Mouse (Mus musculus) leukemia stem cell, adult 10-12 weeks (primary cell): ENCODE data around the gene Nsmf. TPM values are rescaled to one million over a fixed set of nuclear protein-coding genes. Genes with fewer than 3 reads are reported as not detected.

ENCODE experiments used
- polyA plus RNA-seq: library from polyadenylated mRNA; stranded (reverse); fragments of >175 nt; gene quantifications from 2 replicates; pipeline ENCODE4 v1.2.3, GENCODE M21; 2012; ENCODE audit warnings: low replicate concordance

The Nsmf gene
- polyA plus RNA-seq, result 61.2 and 74.4 TPM in 2 replicates

DNA sequence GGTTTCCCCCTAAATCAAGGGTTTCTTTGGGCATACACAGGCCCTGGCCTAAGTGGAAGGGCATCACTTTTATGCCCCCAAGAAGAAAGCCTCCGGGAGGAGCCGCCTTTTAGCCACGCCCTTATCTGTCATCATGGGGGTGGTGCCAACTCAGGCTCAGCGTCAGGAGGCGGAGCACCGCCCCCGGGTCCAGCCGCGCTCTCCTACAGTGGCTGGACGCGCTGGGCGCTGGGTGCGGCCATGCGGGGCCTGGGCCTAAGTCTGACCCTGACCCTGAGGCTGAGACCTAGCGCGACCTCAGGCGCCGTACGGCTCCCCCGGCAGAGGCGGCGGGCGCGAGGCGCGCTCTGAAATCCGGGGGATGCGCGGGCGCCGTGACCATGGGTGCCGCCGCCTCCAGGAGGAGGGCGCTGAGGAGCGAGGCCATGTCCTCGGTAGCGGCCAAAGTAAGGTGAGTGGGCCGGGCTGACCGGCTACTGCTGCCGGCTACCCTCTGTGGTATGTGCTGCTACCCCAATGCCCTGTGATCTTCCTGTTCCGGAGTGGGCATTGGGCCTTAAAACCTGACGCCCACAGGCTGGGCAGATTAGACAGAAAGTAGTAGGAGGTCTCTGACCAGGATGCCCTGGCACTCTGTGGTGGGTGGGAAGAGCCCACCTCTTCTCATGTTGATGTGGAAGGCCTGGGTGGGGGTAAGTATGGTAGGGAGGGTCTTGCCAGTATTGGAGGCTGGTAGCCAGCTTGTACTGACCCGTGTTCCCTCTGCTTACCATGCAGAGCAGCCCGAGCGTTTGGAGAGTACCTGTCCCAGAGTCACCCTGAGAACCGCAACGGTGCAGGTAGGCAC lies at the start of gene Nsmf:
TSS of gene Nsmf (plus strand) at position 135 of the 847 bp plus-strand sequence.

DNA sequence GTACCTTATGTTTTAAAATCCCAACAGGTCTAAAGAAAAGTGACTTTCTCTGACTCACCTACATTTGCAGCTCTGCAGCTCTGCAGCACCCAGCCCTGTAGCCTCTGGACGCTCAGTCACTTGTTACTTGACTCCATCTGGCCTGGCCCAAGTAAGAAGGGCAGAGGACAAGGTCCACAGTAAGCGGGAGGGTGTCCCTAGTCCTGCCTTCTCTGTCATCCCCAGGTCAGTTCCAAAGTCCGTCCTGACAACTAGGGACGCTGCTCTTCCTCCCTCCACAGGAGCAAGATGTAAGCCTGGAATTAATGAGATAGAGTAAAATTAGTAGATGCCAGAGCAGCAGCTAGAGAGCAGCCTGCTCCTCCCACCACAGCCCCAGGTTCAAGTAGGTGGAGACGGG lies 25.9 kb downstream of the Nsmf start, which contains the start of gene Entpd8:
TSS of gene Entpd8 (plus strand) at position 229 of the 400 bp plus-strand sequence.

DNA sequence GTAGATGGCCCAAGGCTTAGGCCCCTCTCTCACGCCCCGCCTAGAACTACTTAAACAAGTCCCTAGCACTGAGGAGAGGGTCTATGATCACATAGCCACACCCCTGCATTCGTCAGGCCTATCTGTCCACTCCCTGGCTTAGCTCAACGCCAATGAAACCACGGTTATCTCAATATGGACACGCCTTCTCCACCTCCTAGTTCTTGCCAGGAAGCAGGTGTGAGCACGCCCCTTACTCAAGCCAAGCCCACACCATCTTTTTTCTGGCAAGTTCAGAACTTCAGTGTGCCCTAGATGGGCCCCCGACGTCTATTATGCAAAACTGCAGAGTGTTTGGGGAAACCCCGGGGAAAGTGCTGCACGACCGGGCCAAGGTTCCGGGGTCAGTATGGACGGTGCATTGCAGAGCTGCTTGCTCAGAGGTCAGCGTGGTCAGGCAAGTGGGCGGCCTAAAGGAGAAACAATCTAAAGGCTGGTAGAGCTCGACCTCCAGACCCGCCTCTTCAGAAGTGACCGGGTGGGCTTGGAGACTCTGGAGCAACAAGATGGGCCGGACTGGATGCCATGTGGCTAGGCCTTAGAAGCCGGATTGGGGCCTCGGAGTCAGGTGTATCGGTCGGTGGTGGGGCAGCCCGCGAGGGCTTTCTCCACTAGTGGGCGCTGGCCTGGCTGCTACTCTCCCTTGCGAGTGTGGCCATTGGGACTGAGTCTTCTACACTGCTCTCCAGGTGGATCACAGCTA lies 41.1 kb downstream of the Nsmf start, which contains the start of gene Noxa1:
TSS of gene Noxa1 (minus strand) at position 41 of the 742 bp plus-strand sequence.

Other genes starting within 250 kb of the Nsmf start
- gene Ehmt1, start 134.7 kb upstream of the Nsmf start, polyA plus RNA-seq, result 52.3 and 54.3 TPM in 2 replicates
- gene Arrdc1, start 119.1 kb upstream of the Nsmf start, polyA plus RNA-seq, result 22.6 and 81.1 TPM in 2 replicates
- 14.3 and 15.5 TPM in 2 replicates for gene Zmynd19, start 104.6 kb upstream of the Nsmf start, polyA plus RNA-seq
- gene Dph7, start 92.0 kb upstream of the Nsmf start, polyA plus RNA-seq, result 5.9 and 10.6 TPM in 2 replicates
- gene Mrpl41, start 79.3 kb upstream of the Nsmf start, polyA plus RNA-seq, result 7.7 and 44.8 TPM in 2 replicates
- 4.3 and 5.1 TPM in 2 replicates for gene Pnpla7, start 78.3 kb upstream of the Nsmf start, polyA plus RNA-seq
- gene Entpd8, start 25.9 kb downstream of the Nsmf start, polyA plus RNA-seq, result not detected in 2 replicates
- gene Noxa1, start 40.8 kb downstream of the Nsmf start, polyA plus RNA-seq, result not detected in 2 replicates
- gene Nrarp, start 126.4 kb downstream of the Nsmf start, polyA plus RNA-seq, result 24.8 and 34.7 TPM in 2 replicates
- 13.1 and 16.5 TPM in 2 replicates for gene Tor4a, start 142.5 kb downstream of the Nsmf start, polyA plus RNA-seq
- gene Nelfb, start 157.1 kb downstream of the Nsmf start, polyA plus RNA-seq, result 15.0 and 19.0 TPM in 2 replicates
- gene Stpg3, start 160.3 kb downstream of the Nsmf start, polyA plus RNA-seq, result 0.22 TPM in 1 of 2 replicates, not detected in the other
- 0.16 TPM in 1 of 2 replicates, not detected in the other for gene Fam166a, start 164.4 kb downstream of the Nsmf start, polyA plus RNA-seq
- 147 and 477 TPM in 2 replicates for gene Tubb4b, start 170.3 kb downstream of the Nsmf start, polyA plus RNA-seq
- not detected in 2 replicates for gene Slc34a3, start 180.0 kb downstream of the Nsmf start, polyA plus RNA-seq
- gene Rnf224, start 182.4 kb downstream of the Nsmf start, polyA plus RNA-seq, result 0.10 TPM in 1 of 2 replicates, not detected in the other
- gene Rnf208, start 187.9 kb downstream of the Nsmf start, polyA plus RNA-seq, result 5.6 and 9.1 TPM in 2 replicates
- gene Cysrt1, start 188.1 kb downstream of the Nsmf start, polyA plus RNA-seq, result not detected in 2 replicates
- 3.1 and 3.2 TPM in 2 replicates for gene AL732309.1, start 192.5 kb downstream of the Nsmf start, polyA plus RNA-seq
- 6.8 and 7.2 TPM in 2 replicates for gene Tmem203, start 201.1 kb downstream of the Nsmf start, polyA plus RNA-seq
- 57.8 and 59.6 TPM in 2 replicates for gene Tprn, start 208.3 kb downstream of the Nsmf start, polyA plus RNA-seq
- 111 and 119 TPM in 2 replicates for gene Ssna1, start 218.1 kb downstream of the Nsmf start, polyA plus RNA-seq
- gene Anapc2, start 218.1 kb downstream of the Nsmf start, polyA plus RNA-seq, result 11.4 and 18.3 TPM in 2 replicates
- not detected in 2 replicates for gene Tmem210, start 233.8 kb downstream of the Nsmf start, polyA plus RNA-seq
- not detected in 2 replicates for gene Lrrc26, start 235.6 kb downstream of the Nsmf start, polyA plus RNA-seq